Mouse (Mus musculus): Measurements from ENCODE around the gene Il21r.

Il21r gene

GRCm38 (mm10) chr7:125601821-125602448 lies 1.3 kb upstream of the Il21r start:
- no peak for DNase-seq

GRCm38 (mm10) chr7:125604362-125605319 lies 1.4 kb downstream of the Il21r start:
- no peak for DNase-seq

DNA sequence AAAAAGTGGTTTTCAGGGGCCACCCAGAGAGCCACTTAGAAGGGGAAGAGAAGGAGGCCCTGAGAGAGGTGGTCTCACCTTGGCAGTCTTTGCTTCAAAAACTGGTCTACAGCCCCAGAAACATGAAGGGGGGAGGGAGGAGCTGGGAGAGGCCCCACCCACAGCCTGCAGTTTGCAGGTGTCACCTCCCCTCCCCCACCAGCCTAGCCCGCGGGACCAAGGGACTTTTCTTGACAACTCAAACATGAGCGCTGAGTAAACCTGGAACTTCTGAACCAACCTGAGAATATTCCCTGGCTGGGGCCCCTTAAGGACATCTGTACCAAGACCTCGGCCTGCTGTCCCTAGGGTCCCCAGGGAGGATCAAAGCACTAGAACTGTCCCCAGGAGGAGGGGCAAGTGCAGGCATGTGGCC lies 2.5 kb downstream of the Il21r start:
- DNase-seq: no peak

DNA sequence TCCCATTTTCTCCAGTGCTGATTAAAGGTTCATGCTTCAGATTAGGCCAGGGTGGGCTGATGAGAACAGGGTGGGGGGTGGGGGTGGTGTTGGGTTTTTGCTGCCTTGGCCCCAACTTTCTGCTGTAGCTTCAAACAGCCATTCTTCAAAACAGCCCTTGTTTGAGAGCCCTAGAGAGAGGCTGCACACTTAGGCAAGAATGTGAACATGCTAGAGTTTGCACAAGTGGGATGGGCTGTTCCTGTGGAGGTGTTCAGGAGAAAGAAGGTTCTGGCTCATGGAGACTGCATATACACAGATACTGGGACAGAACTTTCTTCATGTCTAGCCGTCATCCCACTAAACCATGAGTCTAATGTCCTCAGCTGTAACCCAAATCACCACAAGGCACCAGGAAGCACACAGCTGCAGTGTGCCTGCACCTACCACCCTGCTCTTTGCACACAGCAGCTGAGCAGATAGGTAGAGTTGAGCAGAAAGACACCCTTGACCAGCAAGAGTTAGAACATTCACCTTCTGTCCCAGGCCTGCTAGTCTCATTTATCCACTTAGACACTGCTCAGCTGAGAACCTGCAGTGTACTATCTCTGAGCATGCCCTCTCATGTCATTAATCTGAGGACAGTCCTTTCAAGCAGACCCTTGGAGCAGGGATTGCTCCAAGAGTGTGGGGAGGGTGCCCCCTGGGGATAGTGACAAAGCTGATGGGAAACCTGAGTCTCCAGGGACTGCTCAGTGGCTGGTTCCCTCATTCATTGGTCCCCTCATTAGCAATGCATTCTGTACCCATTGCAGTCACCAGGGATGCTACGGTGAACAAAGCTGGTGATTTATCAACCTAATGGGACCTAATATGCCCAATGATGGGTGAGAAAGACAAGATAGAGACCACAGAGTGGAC lies 3.3 kb downstream of the Il21r start:
- DNase-seq: no peak

DNA sequence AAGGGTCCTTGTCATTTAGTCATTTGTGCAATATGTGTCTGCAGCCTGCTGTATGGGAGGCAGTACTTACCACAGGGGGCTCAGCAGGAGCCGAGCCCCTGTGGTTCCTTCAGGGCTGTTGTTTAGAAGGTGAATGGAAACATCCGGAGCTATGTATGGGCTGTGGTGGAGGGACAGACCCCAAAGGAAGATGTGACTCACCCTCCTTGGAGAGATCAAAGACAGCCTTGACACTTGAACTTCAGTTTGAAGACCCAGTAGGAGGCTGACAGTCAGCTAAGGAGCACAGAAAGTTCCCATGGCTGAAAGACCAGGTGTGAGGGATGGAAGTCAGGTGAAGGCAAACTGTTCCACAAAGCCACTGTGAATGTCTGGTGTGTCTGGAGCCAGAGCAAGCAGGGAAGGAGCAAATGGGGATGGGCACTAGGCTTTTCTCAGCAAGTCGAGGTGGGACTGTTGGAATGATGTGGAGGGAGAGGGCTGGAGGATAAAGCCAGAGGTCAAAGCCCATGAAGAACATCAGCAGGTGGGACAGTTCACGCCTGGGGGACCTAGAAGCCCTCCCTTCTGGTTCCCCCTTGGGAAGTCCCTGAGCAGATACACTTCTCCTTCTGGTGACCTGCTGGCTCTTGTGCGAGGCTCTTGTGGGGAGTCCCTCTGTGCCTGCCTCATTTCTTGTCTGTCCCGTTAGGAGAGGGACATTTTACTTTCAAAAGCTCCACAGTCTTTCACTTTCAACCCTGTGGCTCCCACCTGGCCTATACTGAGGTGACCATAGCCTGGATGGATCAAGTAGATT lies 4.4 kb downstream of the Il21r start:
- no peak for DNase-seq

DNA sequence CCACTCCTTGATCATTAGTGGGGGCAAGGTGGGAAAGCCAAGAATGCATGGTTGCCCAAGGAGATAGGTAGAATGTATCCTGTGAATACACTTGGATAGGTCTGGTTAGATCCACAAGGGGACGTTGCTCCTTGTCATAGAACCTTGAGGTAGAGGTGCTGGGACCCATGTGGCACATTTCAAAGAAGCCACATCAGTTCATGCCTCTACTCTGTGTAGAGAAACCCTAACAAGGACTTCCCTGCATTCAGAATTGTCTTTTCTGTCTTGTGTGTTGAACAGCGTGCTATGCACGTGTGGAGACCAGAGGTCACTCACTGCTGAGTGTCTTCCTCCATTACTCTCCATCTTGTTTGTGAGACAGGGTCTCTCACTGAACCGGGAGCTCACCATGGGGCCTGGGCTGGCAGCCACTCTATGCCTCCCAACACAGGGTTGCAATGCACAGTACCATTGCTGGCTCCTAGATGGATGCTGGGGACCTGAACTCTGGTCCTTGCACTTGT lies 5.0 kb downstream of the Il21r start:
- DNase-seq: no peak

GRCm38 (mm10) chr7:125613579-125613978 lies 10.3 kb downstream of the Il21r start:
- DNase-seq: no peak

DNA sequence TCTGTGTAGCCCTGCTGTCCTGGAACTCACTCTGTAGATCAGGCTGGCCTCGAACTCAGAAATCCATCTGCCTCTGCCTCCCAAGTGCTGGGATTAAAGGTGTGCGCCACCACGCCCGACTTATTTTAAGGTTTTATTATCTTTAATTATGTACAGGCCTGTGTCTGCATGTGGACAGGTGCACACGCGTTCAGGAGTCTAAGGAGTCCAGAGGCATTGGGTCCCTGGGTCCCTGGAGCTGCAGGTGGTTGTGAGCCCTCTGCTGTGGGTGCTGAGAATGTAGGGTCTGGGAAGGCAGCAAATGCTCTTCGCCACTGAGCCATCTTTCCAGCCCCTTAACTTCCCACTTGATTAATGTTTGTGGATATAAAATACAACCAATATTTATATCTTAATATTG lies 12.2 kb downstream of the Il21r start:
- no peak for DNase-seq

- no peak for DNase-seq
These were observed 14.8 kb downstream of the Il21r start for GRCm38 (mm10) chr7:125618016-125618415.

GRCm38 (mm10) chr7:125620077-125620476 lies 16.8 kb downstream of the Il21r start:
- DNase-seq: no peak

- no peak for DNase-seq
These were observed 19.8 kb downstream of the Il21r start for GRCm38 (mm10) chr7:125622741-125623685.

GRCm38 (mm10) chr7:125625219-125625618 lies 22.0 kb downstream of the Il21r start:
- no peak for DNase-seq

GRCm38 (mm10) chr7:125625829-125626228 lies 22.6 kb downstream of the Il21r start:
- no peak for DNase-seq

- no peak for DNase-seq
These were observed 27.1 kb downstream of the Il21r start for GRCm38 (mm10) chr7:125630317-125630716.

DNA sequence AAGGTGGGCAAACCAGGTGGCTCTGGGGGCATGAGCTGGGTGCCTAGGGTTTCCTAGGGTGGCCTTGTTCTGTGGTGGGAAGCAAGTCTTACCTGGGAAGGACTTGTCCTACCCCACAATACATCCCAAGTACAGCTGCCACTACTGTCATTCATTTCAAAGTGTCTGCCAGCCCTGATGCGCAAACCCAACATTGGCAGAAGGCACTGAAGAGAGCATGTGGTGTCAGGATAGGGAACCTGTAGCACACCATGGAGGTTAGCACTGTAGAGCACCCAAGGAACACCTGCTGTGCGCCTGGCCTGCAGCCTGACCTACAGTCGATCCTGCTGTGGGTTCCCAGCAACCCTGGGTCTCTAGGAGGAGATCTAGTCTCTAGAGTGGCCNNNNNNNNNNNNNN lies 27.8 kb downstream of the Il21r start:
- no peak for DNase-seq

DNA sequence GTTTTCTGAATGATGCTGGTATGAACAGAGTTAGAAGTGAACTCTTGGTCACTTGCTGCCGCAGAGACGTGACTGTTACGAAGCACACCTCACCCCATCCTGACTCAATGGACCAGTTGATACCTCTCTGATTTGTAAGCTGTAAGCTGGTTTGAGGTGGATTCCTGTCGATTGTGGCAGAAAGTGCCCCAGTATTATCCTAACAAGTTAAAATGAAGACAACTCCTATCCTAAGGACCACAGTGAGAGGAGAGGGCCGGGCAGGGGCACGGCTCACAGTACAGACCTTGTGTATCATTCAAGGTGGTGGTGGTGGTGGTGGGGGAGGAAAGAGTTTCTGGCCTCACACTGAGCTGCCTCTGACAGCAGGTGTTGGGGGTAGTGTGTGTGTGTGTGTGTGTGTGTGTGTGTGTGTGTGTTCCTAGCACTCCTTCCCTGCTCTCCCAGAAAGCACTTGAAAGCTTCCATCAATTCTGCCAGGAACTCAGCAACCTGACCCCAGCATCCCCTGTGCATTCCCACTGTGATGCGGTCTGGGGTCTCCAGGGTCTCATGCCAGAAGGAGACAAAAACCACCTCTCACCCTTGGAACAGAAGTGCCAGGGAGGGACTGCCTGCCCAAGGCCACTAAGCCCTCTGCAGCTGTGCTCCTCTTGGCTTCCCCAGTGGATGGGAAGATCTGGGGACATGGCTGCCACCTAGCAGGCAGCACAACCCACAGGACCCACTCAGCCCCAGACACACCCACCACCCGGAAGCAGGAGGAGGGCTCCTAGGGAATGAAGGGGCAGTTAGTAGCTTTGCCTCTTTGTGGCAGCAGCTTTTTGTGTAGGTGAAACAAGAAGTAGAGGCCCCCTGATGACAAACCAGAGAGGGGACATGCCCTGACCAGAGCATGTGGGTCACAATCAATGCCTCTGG lies 34.3 kb downstream of the Il21r start:
- no peak for DNase-seq

DNA sequence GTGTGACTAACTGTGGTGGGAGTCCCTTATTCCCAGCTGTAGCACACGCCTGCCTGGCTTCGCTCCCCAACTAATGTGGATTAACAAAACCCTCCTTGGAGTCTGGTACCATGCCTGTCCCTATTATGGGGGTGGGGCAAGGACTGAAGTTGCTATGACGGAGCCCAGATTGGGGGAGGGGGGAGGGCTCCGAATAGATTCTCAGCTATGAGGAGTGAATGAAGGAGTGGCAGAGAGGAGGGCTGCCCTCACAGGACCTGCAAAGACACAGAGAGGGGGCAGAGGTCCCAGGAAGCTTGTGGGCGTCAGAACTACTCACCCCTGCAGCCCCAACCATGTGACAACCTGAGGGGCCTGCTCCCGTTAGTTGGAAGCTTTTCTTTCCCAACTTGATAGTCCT lies 35.1 kb downstream of the Il21r start:
- DNase-seq: no peak

DNA sequence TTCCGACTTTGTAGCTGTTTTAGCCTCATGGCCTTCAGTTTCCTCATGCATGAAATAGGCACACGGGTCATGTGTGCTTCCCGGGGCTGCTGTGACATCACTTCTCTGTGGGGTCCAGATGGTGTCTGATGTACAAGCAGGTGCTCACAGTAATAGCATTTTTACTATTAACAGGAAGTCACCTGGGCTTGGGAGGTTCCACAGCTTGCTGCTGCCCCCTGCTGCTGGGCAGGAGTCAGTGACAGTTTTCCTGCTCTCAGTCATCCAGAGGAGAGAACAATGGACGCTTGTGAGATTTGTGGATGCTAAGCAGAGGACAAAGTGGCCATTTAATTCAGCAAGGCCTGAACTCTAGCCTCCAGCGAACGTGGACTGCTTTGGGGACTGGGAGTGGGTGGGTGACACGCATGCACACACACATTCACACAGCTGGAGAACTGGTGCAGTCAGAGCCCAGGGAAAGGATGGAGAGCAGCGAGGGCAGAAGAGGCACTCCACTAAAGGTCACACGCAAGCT lies 35.7 kb downstream of the Il21r start:
- DNase-seq: peak; percentile 80 to 86

- peak in 1 of 2 experiments; percentile 46 for DNase-seq
These were observed 40.7 kb downstream of the Il21r start for GRCm38 (mm10) chr7:125643880-125644279.

Measured in cerebellum, postnatal 25 days (tissue).